Mouse (Mus musculus) layer of hippocampus, postnatal 25 days (tissue): ENCODE results near the gene Adam8. TPM values are rescaled to one million over a fixed set of nuclear protein-coding genes. Genes with fewer than 3 reads are reported as not detected.
A peak's percentile ranks its signal among the peaks of the same experiment; 100 is the strongest.

Experiments used
- DNase-seq, 2 experiments: peaks; one replicate each; pipeline ENCODE4 v3.0.0; 2022; ENCODE audit warnings: mixed read lengths in 2 of 2, low spot score in 1 of 2; ENCODE audit errors: extremely low spot score in 1 of 2
- total RNA-seq, 2 experiments: library from RNA; stranded (reverse); gene quantifications; 2 replicates each; pipeline ENCODE4 v1.2.3; 2021

The Adam8 gene
- total RNA-seq, 2 experiments from 2014 or later, result 3.3 to 3.4 TPM

DNA sequence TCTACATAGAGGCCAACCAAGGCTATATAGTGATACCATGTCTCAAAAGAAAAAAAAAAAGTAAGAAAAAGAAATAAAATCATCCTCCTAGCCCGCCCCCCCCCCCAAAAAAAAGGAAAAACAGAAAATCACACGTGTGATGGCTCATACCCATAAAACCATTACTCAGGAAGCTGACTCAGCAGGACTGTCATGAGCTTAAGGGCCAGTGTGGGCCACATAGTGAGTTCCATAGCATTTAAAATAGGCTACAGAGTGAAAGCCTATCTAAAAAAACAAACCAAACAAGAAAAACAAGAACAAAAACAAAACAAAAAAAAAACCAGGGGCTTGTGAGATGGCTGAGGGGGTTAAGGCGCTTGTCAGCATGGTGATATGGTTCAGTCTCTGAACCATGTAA lies 11.6 kb downstream of the Adam8 start:
- no peak for DNase-seq

DNA sequence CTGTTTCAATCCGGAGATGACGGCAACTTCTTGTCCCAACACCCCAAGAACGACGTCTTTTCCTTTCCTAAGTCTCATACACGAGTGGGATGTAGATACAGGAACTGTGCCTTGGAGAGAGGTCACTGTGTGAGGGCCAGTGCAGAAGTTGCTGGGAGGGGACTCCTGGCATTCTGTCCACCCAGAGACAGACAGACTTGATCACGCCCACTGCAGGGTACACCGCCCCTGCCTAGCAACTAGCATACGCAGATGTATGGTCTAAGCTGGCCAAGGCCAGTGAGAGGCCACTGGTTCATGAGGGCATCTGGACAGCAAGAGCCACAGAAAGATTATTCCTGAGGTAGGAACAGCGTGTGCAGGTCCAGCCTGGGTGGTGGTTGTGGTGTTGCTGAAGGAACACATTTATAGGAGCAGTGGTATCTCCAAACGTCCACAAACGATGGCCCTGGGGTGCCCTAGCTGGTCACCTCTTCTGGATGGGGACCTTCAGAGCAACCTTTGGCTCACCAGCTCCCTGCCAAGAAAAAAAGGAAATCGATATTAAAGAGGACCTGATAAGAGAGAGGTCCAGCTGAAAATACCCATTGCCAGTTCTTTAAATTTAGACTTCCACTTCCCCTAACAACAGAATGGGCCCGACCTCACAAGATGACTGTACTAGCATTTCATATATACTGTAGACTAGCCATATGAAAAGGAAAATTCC lies 13.2 kb downstream of the Adam8 start:
- no peak for DNase-seq

DNA sequence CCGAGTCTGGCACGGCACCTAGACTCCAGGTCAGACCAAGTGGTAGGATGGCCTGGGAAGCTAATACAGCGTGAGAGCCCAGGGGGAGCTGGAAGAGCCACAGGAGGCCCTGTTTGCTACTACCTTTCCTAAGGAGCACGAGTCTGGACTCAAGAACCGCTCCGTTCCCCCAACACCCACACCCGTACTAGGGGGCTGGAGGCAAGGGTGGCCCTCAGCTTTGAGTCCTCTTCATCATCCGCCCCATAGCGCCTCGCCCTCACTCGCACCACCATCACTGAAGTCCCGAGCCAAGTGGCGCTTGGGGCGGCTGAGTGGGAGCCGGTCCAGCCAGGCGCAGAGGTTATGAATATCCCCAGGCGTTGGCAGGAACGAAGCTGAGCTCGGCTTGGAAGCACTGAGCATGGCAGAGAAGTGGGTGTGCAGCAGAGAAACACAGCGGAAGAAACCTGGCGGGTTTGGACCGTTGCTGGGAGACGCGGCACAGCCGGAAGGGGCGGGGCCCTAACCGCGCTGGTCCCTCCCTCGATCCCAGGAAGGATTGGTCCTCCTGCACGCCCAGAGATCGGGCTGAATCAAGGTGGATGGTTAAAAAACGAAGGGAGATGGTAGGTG lies 14.0 kb downstream of the Adam8 start, which contains the start of gene 6430531B16Rik:
Gene 6430531B16Rik, minus strand, starts transcription at position 478 of the 615 bp plus-strand sequence.
- DNase-seq, result peak; percentile 77 to 78

DNA sequence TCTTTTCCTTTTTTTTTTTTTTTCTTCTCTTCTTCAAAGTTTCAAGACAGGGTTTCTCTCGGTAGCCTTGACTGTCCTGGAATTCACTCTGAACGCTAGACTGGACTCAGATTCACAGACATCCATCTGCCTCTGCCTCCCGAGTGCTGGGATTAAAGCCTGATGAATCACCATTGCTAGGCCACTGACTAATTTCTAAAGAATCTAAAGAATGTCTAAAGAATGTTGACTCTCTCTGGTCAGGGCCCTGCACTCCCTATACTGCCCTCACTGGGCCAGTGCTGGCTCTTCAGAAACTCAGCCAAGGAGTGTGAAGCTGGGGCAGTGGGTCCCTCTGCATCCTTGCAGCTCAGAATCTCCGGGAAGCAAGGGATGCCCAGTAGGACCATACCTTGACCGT lies 16.9 kb downstream of the Adam8 start:
- no peak for DNase-seq

DNA sequence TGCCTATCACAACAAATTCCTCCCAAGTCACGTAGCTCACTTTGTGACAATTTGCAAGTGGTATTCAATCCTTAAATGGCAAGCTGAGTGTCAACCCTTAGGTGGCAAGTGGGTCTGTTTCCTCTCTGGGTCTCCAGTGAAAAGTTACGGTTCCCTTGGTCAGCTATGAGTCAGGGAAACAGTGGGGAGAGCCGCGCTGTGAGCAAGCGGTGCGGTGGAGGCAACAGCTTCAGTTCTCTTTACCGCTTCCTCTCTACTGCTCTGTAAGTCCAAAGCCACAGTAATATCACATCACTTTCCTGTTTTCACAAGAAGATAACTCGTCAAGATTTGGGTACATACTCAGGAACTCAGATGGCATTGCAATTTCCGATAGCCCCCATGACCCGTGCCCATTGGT lies 18.1 kb downstream of the Adam8 start:
- DNase-seq, result no peak

DNA sequence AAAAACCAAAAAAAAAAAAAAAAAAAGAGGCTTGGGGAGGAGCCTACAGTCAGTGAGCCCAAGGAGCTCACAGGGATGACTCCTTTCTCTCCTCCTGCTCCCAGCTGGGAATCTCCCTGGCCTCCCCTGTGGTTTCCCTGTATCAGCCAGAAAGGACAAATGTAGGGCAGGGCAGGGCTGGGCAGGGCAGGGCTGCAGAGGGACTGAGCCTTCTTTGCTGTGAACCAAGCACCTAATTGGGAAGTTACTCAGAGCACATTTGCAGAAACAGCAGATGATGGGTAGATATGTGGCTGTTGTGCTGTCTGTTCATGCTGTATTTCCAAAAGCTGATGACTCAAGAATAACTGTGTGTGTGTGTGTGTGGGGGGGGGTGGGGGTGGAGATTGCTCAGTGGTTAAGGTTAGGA lies 19.4 kb downstream of the Adam8 start:
- no peak for DNase-seq

DNA sequence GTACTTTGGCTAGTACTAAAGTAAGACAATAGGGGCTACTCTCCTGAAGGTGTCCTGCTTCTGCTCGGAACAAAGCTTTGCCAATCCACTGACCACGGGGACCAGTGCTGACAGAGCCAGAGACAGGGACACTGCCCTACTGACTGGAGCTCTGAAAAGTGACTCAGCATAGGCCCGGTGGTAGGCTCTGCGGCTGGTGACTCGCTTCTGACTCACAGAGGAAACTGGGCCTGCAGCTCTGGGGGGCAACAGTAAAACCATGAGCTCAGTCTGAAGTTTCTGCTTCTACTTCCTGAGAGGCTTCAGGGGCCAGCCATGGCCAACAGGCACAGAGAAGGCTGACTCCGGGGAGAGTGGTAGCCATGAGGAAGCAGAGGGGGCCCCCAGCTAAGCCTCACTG lies 20.9 kb downstream of the Adam8 start:
- no peak for DNase-seq

DNA sequence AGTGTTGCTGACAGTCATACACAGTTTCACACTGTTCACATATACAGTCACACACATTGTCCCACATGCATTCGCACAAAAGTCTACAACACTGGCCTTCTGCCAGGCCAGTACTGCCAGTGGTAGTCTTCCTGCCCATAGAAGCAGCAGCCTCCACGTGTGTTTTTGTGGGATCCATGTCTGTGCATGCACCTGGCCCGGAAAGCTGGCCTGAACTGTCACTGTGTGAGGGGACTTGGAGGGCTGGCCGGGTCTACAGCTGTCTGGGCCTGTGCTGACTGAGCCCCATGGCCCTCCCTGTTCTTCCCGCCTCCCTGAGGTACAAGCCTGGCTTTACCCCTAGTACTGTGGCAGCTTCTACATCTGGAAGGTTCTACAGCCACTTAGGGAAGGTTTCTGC lies 21.4 kb downstream of the Adam8 start:
- no peak for DNase-seq

DNA sequence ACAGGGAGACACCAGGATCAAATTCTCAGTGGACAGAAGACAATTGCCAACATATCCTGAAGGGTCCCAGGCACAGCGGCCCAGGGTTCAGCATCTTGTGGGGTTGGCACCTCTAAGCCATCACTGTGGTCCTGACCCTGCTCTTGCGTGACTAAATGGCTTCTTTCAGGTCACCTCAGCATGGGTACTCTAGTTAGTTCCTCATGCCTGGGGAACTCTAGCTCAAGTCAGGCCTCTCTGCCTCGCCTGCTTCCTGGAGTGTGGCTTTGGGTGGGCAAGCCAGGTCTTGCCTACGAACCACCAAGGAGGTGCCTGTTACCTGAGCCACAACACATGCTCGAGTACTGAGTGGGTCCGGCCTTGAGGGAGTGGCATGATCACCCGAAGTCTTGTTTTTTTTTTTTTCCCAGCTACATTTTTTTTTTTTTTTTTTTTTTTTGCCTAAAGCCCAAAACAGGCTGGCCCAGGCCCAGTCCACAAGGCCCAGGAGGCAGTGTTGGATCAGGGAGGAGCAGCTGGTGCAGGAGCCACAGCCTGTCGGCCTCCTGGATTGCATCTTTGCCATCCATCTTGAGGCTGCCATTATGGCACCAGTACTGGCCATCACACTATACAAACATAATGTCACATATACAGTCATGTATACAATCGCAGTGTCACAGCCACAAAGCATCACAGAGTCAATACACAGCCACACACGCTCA lies 22.0 kb downstream of the Adam8 start:
- DNase-seq, result no peak

DNA sequence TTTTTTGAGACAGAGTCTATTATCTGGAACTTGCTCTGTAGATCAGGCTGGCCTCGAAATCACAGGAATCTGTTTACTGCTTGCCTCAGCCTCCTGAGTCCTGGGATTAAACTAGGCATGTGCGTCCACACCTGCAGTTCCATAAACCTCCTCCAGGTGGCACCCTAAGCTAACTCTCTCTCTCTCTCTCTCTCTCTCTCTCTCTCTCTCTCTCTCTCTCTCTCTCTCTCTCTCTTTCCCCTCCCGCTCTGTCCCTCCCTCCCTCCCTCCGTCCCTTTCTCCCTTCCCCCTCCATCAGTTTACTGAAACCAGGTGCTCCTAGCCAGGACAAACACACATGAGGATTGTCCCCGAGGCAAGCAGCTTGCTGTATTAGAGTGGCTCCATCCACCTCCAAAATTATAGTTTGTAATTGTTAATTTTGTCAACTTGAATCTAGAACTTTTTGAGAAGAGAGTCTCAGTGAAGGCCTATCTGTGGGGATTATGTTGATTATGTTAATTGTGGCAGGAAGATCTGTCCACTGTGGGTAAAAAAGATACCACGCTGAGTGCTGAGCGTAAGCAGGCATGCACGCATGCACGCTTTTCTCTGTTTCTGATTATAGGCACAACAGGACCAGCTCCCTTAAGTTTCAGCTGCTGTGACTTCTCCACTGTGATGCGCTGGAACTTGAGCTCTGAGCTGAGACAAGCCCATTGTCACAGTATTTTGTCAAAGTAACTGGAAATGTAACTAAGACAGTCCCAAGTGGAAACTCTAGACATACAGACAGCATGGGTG lies 22.8 kb downstream of the Adam8 start:
- DNase-seq, result peak; percentile 78 to 98

DNA sequence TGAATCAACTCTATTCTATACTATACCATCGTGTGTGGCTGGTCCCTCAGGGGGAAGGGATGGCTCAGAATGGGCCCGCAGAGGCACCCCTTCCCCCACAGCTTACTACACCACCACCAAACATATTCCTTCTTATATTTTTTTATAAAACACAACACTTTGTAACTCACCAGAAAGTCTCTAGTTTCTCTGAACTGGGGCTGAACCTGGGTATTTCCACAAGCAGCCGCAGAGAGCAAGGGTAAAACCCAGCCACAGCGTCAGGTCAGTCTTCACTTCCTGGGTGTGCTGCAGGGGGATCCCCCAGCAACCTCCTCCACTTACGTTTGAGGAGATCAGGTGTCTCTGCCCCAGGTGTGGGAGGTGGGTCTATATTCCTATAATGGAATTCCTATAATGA lies 23.9 kb downstream of the Adam8 start:
- DNase-seq, result no peak

DNA sequence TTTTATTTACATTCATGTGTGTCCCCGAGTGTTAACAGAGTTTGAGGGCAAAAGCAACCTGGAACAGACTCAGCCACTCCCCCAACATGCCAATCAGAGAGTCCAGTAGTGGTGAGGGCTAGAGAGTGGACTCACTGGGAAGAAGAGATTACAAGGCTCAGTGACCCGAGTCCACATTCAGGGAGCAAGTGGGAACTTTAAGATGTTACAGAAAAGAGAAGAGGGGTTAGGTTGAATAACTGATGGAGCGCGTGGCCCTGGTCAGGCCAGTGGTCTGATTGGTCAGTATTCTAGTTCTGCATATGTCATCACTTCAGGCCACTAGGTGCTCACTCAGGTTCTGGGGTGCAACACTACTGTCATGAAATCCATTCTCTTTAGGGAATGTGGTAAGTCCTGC lies 25.2 kb downstream of the Adam8 start:
- DNase-seq, result no peak

DNA sequence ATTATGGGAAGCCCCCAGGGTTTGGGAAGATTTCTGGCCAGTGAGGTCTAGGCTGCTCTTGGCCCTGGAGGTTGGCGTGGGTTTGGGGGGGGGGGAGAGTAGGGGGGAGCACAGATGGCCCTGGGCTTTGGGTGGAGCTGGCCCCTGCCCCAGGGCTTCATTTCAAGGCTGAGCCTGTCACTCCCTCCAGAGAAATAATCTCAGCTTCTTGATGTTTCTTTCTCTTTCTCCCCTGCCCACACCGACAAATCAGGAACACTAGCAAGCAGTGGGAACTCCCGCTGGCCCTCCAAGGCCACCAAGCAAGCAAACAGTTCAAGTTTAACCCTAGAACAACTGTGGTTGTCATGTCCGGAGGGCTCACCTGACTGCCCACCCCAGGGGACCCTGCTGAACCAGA lies 28.5 kb downstream of the Adam8 start:
- no peak for DNase-seq

DNA sequence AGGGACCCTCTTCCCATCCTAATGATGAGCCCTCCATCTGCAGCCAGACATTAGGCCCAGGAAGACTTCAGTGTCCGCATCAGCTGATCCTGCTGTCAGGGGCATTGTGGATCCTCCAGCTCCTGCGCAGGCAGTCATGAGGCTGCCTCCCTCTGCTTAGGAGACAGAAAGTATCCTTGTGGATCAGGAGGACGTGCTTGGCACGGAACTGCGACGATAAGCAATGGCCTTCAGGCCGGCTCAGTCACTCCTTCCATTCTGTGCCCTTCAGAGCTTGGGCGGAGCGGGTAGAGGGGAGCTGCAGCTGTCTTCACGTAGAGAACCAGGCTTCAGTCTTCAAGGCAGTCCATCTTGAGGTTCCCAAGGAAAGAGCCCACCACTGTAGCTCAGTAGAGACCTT lies 31.2 kb downstream of the Adam8 start:
- no peak for DNase-seq

DNA sequence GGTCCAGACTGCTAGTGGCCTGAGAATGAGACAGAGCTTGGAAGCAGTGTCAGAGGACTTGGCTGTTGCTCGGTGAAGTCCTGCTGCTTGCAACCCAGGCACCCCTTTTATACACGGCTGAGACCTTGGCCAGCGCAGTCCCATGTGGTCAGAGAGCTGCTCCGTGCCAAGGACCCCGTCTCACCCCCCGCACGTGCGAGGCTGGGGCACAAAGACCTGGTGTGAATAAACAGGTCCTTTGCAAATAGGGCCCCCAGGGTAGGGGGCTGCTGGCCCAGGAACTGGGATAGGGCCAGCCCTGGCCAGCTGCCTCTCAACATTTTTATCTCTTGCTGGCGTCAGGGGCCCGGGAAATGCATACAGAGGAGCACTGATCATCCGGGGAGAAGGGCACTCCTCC lies 34.4 kb downstream of the Adam8 start:
- no peak for DNase-seq

DNA sequence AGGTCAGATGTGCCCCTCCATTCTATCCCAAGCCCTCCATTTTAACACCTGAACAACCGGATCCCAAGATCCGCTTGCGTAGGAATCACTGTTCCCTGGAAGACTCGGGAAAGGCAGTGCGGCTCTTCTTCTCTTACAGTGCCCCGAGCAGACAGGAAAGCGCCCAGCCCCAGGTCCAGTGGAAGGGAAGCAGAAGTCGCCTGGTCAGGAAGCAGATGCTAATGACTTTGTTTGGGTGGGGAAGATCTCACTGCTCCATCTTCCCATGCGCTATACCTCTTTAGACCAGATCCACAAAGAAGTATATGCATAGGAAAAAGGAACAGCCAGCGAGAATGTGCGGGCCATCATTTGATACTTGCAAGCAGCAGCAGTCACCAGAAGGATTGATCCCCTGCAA lies 34.9 kb downstream of the Adam8 start:
- DNase-seq, result no peak

DNA sequence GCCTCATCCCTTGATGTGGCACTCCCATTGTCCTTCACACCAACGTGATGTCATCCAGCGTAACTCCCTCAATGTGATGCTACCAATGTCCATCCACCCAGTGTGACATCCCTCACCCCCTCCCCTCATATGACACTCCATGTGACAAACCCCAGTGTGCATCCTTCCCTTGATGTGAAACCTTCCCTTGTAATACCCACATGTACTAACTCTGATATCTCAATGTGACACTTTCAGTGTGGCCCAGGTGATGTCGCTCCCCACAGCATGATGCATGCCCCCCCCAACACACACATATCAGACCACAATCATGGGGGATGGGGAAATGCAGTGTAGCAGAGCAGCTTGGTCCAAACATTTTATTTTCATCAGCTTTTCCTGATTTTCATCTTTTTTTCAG lies 35.7 kb downstream of the Adam8 start:
- no peak for DNase-seq

DNA sequence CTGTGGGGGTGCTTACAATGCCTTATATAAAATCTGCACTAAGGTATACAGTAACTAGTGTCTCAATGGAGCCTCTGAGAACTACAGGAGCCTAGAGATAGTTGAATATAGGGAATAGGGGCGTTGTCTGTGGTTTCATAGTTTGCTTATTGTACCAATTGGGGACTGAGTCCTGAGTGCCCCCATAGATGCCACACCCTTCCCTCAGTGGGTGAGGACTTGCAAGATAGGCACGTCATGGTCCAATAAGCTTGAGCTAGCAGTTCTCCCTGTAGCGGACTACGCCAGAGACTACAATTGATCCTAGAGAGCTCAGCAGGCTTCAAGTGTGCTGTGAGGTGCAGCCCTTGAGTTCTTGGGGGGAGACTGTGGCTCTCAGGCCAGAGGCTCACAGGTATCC lies 36.9 kb downstream of the Adam8 start:
- no peak for DNase-seq

DNA sequence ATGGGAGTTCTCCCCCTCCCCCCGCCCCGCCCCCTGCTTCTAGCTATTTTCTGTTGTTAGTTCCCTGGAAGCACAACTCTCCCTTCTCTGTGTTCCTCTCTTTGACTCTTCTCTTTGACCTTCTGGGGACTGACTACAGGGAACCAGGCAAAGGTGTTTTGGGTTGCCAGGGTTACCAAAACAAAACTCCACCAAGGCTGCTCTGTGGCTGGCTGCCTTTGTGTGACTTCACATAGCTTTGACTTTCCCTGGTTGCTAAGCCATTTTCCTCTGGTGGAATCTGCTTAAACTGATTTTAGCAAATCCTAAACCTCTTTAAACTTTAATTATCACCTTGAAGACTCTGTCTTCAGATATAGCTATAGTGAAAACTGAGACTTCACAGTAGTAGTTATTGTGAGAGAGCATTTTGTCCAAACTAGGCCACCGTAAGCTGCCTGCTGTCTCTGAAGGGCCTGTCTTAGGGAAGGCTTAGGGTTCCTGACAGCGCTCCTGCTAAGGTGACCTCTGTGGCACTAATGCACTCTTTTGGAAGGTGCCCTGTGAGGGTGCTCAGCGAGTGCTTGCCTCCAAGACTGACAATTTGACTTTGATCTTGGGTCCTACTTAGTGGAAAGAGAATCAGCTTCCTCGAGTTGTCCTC lies 40.2 kb downstream of the Adam8 start:
- DNase-seq, result no peak

DNA sequence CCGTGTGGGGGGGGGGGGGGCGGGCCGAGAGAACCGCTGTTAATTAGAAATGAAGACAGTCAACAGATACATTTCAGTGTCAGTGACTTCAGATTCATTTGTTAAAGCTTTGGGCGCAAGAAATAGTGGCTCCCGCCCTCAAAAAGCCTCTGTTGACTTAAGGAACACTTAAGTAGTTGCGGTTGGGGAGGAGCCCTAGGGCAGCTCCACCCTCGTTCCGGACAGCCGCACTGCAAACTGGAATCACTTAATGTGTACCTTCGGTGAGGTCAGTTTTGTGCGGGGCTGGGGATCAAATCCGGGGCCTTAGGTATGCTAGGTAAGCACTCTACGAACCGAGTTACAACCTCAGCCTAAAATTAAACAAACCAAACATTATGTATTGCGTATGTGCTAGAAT lies 41.3 kb downstream of the Adam8 start:
- no peak for DNase-seq
